Mouse (Mus musculus) C2C12 (cell line): Measurements from ENCODE around the gene Cyb5rl. TPM values are rescaled to one million over a fixed set of nuclear protein-coding genes. Genes with fewer than 3 reads are reported as not detected.

Source experiments
- H3K27me3 ChIP-seq: one replicate; pipeline ENCODE4 v1.6.1; 2011; ENCODE audit not compliant: control insufficient read depth, insufficient read depth, insufficient read length
- H3K36me3 ChIP-seq: one replicate; pipeline ENCODE4 v1.6.1; 2011; ENCODE audit not compliant: control insufficient read depth, insufficient read depth
- H3K4me3 ChIP-seq: one replicate; pipeline ENCODE4 v1.5.1; 2011; ENCODE audit warnings: mild to moderate bottlenecking, control low read depth; ENCODE audit not compliant: poor library complexity, insufficient read depth, severe bottlenecking
- H3K79me2 ChIP-seq: one replicate; pipeline ENCODE4 v1.6.1; 2011; ENCODE audit not compliant: control insufficient read depth, insufficient read depth
- H3K79me3 ChIP-seq: one replicate; pipeline ENCODE4 v1.6.1; 2011; ENCODE audit warnings: low read depth, control low read depth
- H3ac ChIP-seq: one replicate; pipeline ENCODE3; 2011; ENCODE audit warnings: low read depth; ENCODE audit not compliant: control insufficient read depth, insufficient read length
- CEBPB ChIP-seq: IDR thresholded peaks from one replicate; pipeline ENCODE4 v1.6.1; 2011; ENCODE audit warnings: low read depth, mild to moderate bottlenecking, control low read depth, moderate library complexity
- CTCF ChIP-seq: IDR thresholded peaks from one replicate; pipeline ENCODE4 v1.5.1; 2011; ENCODE audit not compliant: control insufficient read depth, insufficient read depth, insufficient read length
- FOSL1 ChIP-seq: IDR thresholded peaks from one replicate; pipeline ENCODE4 v1.8.0; 2011; ENCODE audit warnings: mild to moderate bottlenecking, low read length; ENCODE audit not compliant: poor library complexity, insufficient read depth, severe bottlenecking
- MAX ChIP-seq: IDR thresholded peaks from one replicate; pipeline ENCODE4 v1.6.1; 2011; ENCODE audit warnings: mild to moderate bottlenecking, control low read depth
- MYOD1 ChIP-seq: IDR thresholded peaks from one replicate; pipeline ENCODE4 v1.6.1; 2011; ENCODE audit warnings: low read depth; ENCODE audit not compliant: control insufficient read depth, insufficient read length
- MYOG ChIP-seq: IDR thresholded peaks from one replicate; pipeline ENCODE4 v1.6.1; 2011; ENCODE audit not compliant: control insufficient read depth, insufficient read length; ENCODE audit errors: extremely low read depth
- USF1 ChIP-seq: IDR thresholded peaks from one replicate; pipeline ENCODE4 v1.6.1; 2011; ENCODE audit warnings: low read depth, mild to moderate bottlenecking, control low read depth, moderate library complexity
- polyA plus RNA-seq: library from polyadenylated mRNA; unstranded; fragments of >200 nt; fragmentation: generic; extraction: Trizol; gene quantifications from one replicate; pipeline ENCODE4 v1.2.1, GENCODE M21; 2012; ENCODE audit warnings: missing spikeins

The Cyb5rl gene
- polyA plus RNA-seq, 1 experiment = 9.5 TPM

- no peak overlapping the region for H3ac ChIP-seq
- H3K27me3 ChIP-seq = peaks cover 7% of the 10 kb centered on the region
- no peaks in the 10 kb centered on the region for H3K79me2 ChIP-seq
- no peak overlapping the region for H3K4me3 ChIP-seq
- no peaks in the 10 kb centered on the region for H3K79me3 ChIP-seq
- no peaks in the 10 kb centered on the region for H3K36me3 ChIP-seq
- no peak for TF ChIP-seq CTCF
- TF ChIP-seq MAX = no peak
- no peak for TF ChIP-seq CEBPB
- no peak for TF ChIP-seq USF1
- no peak for TF ChIP-seq MYOG
- TF ChIP-seq MYOD1 = no peak
- no peak for TF ChIP-seq FOSL1
These were observed 53.9 kb downstream of the Cyb5rl start for GRCm38 (mm10) chr4:107120676-107121075.

GRCm38 (mm10) chr4:107121165-107121943 is 54.6 kb downstream of the Cyb5rl start:
- Histone ChIP-seq H3K27me3 (peaks cover under 1% of the 10 kb centered on the region), H3K4me3 (no peak overlapping the region), H3K79me3 (no peaks in the 10 kb centered on the region), H3K36me3 (no peaks in the 10 kb centered on the region), H3K79me2 (no peaks in the 10 kb centered on the region), H3ac (no peak overlapping the region)
- peak; percentile 54 for TF ChIP-seq CTCF
- no peak for TF ChIP-seq USF1

GRCm38 (mm10) chr4:107124376-107124775 is 57.6 kb downstream of the Cyb5rl start:
- no peaks in the 10 kb centered on the region for H3K36me3 ChIP-seq
- no peaks in the 10 kb centered on the region for H3K27me3 ChIP-seq
- no peak overlapping the region for H3ac ChIP-seq
- H3K79me3 ChIP-seq = no peaks in the 10 kb centered on the region
- TF ChIP-seq CTCF = no peak
- no peak for TF ChIP-seq USF1
- TF ChIP-seq MYOG = no peak
- TF ChIP-seq FOSL1 = no peak
- no peak for TF ChIP-seq CEBPB
- no peak for TF ChIP-seq MAX
- TF ChIP-seq MYOD1 = no peak
- no peak overlapping the region for H3K4me3 ChIP-seq
- no peaks in the 10 kb centered on the region for H3K79me2 ChIP-seq

- Histone ChIP-seq H3K4me3 (no peak overlapping the region), H3K36me3 (no peaks in the 10 kb centered on the region), H3K27me3 (no peaks in the 10 kb centered on the region), H3ac (no peak overlapping the region), H3K79me2 (no peaks in the 10 kb centered on the region), H3K79me3 (no peaks in the 10 kb centered on the region)
- no peak for TF ChIP-seq FOSL1
- TF ChIP-seq CTCF = no peak
- TF ChIP-seq MAX = no peak
- no peak for TF ChIP-seq MYOG
- TF ChIP-seq MYOD1 = no peak
- TF ChIP-seq CEBPB = no peak
- TF ChIP-seq USF1 = no peak
These were observed 58.3 kb downstream of the Cyb5rl start for GRCm38 (mm10) chr4:107125101-107125500.

- no peak overlapping the region for H3K4me3 ChIP-seq
- H3K79me2 ChIP-seq = no peaks in the 10 kb centered on the region
- H3K36me3 ChIP-seq = no peaks in the 10 kb centered on the region
- TF ChIP-seq FOSL1 (no peak), CEBPB (no peak), CTCF (no peak), MAX (no peak), USF1 (no peak), MYOG (no peak), MYOD1 (no peak)
- no peaks in the 10 kb centered on the region for H3K27me3 ChIP-seq
- no peak overlapping the region for H3ac ChIP-seq
- no peaks in the 10 kb centered on the region for H3K79me3 ChIP-seq
These were observed 59.6 kb downstream of the Cyb5rl start for GRCm38 (mm10) chr4:107126389-107126788.

GRCm38 (mm10) chr4:107126891-107127524 is 60.2 kb downstream of the Cyb5rl start:
- Histone ChIP-seq H3K27me3 (no peaks in the 10 kb centered on the region), H3ac (no peak overlapping the region), H3K79me3 (no peaks in the 10 kb centered on the region), H3K79me2 (no peaks in the 10 kb centered on the region), H3K4me3 (no peak overlapping the region), H3K36me3 (no peaks in the 10 kb centered on the region)
- TF ChIP-seq MYOD1 (no peak), FOSL1 (no peak), USF1 (no peak), MYOG (no peak), CEBPB (no peak), MAX (no peak), CTCF (no peak)
